Mouse (Mus musculus) erythroblast, embryonic 14.5 days (primary cell): ENCODE measurements around the gene Ccdc141. TPM values are rescaled to one million over a fixed set of nuclear protein-coding genes. Genes with fewer than 3 reads are reported as not detected.

ENCODE experiments used
- H3K27me3 ChIP-seq: 2 replicates; pipeline ENCODE4 v1.6.1; 2012; ENCODE audit warnings: inconsistent platforms; ENCODE audit not compliant: control insufficient read depth
- H3K36me3 ChIP-seq: 2 replicates; pipeline ENCODE4 v1.6.1; 2012; ENCODE audit warnings: mild to moderate bottlenecking, inconsistent platforms; ENCODE audit not compliant: control insufficient read depth
- H3K4me1 ChIP-seq: 2 replicates; pipeline ENCODE4 v1.6.1; 2012; ENCODE audit warnings: inconsistent platforms; ENCODE audit not compliant: control insufficient read depth
- H3K4me3 ChIP-seq: replicated peaks from 2 replicates; pipeline ENCODE3; 2012; ENCODE audit warnings: moderate library complexity, mild to moderate bottlenecking, inconsistent platforms
- H3K9me3 ChIP-seq: 2 replicates; pipeline ENCODE4 v1.6.1; 2012; ENCODE audit warnings: low read length, inconsistent platforms, mixed read lengths; ENCODE audit not compliant: control insufficient read depth
- GATA1 ChIP-seq: IDR thresholded peaks from 2 replicates; pipeline ENCODE4 v1.6.1; 2012; ENCODE audit warnings: low read length, inconsistent platforms, mixed read lengths
- TAL1 ChIP-seq: IDR thresholded peaks from 3 replicates; pipeline ENCODE4 v1.6.1; 2012; ENCODE audit warnings: low read length, inconsistent platforms, mixed read lengths
- polyA plus RNA-seq: library from polyadenylated mRNA; stranded (reverse); fragments of >175 nt; gene quantifications from 2 replicates; pipeline ENCODE4 v1.2.3, GENCODE M21; 2012

Ccdc141 gene
- polyA plus RNA-seq, 1 experiment = 0.01 TPM

DNA sequence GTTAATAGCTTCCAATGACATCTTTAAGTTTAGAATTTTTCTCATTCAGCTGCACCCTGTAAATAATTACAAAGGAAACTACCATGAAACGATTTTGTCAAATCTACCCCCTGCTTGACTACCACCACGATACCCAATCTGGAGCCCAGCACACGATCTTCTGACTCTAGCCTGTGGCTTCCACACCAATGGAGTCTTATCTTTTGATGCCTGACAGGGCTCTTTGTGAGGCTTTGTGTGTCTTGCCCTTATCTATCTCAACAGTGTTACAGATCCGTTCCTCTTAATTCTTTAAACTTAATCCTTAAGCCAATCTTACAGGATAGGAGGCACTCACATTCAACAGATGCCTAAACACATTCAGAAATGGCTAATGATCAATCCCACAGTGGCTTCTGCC lies 16.4 kb downstream of the Ccdc141 start:
- Histone ChIP-seq H3K27me3 (no peaks in the 10 kb centered on the region), H3K4me3 (no peak overlapping the region), H3K9me3 (peaks cover 3% of the 10 kb centered on the region; the same call in 1 of the 2 replicates), H3K4me1 (peaks cover 11% of the 10 kb centered on the region), H3K36me3 (no peaks in the 10 kb centered on the region)
- TF ChIP-seq TAL1 = no peak
- no peak for TF ChIP-seq GATA1

GRCm38 (mm10) chr2:77151255-77151654 lies 19.2 kb downstream of the Ccdc141 start:
- no peaks in the 10 kb centered on the region for H3K27me3 ChIP-seq
- no peaks in the 10 kb centered on the region for H3K36me3 ChIP-seq
- H3K4me3 ChIP-seq = no peak overlapping the region
- peaks cover 11% of the 10 kb centered on the region for H3K4me1 ChIP-seq
- no peaks in the 10 kb centered on the region for H3K9me3 ChIP-seq
- no peak for TF ChIP-seq TAL1
- no peak for TF ChIP-seq GATA1

DNA sequence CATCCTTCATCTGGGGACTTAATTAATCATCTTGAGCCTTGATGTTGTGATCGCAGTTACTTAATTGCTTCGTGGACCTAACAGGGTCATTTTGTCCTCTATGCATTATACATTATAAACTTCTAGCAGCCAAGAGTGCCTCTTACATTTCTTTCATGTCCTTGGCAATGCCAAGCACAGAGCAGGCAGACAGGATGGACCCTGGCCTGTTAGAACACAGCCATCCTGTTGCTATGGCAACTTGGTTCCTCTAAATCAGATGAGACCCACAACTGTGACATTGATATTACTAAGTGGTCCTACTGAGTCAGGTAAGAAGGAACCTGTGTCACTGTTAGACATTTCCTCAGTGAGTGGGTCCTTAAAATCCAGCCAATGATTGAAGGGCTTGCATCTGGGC lies 20.9 kb downstream of the Ccdc141 start:
- no peaks in the 10 kb centered on the region for H3K9me3 ChIP-seq
- no peaks in the 10 kb centered on the region for H3K36me3 ChIP-seq
- TF ChIP-seq TAL1 = no peak
- no peak for TF ChIP-seq GATA1
- peaks cover 7% of the 10 kb centered on the region for H3K4me1 ChIP-seq
- H3K27me3 ChIP-seq = no peaks in the 10 kb centered on the region
- H3K4me3 ChIP-seq = no peak overlapping the region

DNA sequence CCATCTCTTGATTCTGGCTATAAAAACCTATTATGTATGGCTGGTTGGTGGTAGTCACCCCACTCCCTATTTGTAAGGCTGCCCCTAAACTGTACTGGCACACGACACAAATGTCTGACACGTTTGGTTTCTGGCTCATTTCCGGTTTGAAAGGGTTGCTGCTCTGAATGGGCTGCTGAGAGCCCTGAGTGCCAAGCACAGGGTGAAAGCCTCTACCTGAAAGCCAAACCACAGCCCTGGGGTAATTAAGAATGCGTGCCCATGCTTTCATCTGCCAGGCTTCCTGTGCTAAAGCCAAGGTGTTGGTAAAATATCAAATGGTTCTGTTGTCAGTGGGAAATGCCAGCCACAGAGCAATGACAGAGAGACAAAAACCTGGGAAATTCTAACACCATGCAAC lies 22.2 kb downstream of the Ccdc141 start:
- Histone ChIP-seq H3K27me3 (no peaks in the 10 kb centered on the region), H3K9me3 (no peaks in the 10 kb centered on the region), H3K4me1 (no peaks in the 10 kb centered on the region), H3K36me3 (no peaks in the 10 kb centered on the region), H3K4me3 (no peak overlapping the region)
- TF ChIP-seq GATA1 = no peak
- no peak for TF ChIP-seq TAL1

GRCm38 (mm10) chr2:77146968-77147367 lies 23.5 kb downstream of the Ccdc141 start:
- TF ChIP-seq GATA1 = no peak
- no peak for TF ChIP-seq TAL1
- no peaks in the 10 kb centered on the region for H3K9me3 ChIP-seq
- no peaks in the 10 kb centered on the region for H3K36me3 ChIP-seq
- H3K27me3 ChIP-seq = no peaks in the 10 kb centered on the region
- no peak overlapping the region for H3K4me3 ChIP-seq
- no peaks in the 10 kb centered on the region for H3K4me1 ChIP-seq

DNA sequence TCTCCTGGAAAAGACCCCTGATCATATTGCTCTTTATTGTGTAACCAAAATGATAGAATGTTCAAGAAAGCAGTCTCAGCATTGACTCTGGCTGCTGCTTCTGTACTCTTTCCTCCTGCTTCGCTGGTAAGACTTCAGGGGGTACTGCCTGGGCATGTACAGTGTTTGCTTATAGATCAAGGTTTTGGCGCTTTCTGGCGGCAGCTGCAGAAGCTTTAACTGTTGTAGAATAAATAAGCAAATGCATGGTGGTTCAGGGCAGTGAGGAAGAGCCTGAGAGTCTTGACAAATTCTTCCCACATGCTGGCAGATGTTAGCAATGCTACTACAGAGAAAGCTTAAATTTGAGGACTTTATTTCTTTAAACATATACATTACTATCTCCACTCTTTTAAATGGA lies 24.1 kb downstream of the Ccdc141 start:
- Histone ChIP-seq H3K36me3 (no peaks in the 10 kb centered on the region), H3K4me1 (no peaks in the 10 kb centered on the region), H3K9me3 (no peaks in the 10 kb centered on the region), H3K27me3 (no peaks in the 10 kb centered on the region), H3K4me3 (no peak overlapping the region)
- TF ChIP-seq GATA1 = no peak
- no peak for TF ChIP-seq TAL1

DNA sequence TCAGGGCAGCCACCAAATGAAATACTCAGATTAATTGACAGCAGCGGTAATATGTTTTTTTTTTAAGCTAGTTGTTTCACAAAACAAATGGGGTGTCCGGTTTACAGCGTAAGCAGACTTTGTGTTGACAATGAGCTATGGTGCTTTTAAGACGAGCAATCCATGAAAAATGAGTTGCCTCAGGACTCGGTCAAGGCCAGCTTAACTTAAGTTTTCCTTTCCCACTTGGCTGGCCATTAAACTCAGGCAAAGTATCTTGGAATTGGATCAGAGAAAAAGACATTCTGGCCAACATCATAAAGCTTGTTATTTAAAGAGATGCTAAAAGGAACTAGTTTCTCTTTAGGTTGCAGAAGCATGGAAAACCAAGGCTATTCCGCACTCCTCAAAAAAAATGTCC lies 26.9 kb downstream of the Ccdc141 start:
- TF ChIP-seq TAL1 (no peak), GATA1 (no peak)
- Histone ChIP-seq H3K4me1 (no peaks in the 10 kb centered on the region), H3K27me3 (no peaks in the 10 kb centered on the region), H3K9me3 (no peaks in the 10 kb centered on the region), H3K36me3 (no peaks in the 10 kb centered on the region), H3K4me3 (no peak overlapping the region)

DNA sequence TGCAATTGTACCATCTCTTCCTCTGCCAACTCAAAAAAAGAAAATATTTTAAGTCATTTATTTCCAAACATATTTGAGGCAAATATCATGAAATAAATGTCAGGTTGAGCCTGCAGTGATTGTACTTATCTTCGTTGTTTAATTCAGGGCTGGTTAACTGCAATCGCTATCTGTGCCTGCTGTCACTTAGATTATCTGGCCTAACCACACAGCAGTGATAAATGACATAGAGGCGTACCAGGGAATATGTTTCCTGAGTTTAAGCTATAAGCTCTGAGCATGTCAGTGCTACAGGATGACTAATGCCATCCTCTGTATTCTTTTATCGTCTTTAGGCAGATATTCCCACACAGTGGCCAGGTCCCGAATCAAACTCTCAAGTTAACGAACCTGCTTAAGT lies 31.6 kb downstream of the Ccdc141 start:
- no peaks in the 10 kb centered on the region for H3K36me3 ChIP-seq
- no peaks in the 10 kb centered on the region for H3K27me3 ChIP-seq
- no peaks in the 10 kb centered on the region for H3K4me1 ChIP-seq
- no peak overlapping the region for H3K4me3 ChIP-seq
- H3K9me3 ChIP-seq = no peaks in the 10 kb centered on the region
- TF ChIP-seq GATA1 (no peak), TAL1 (no peak)

- Histone ChIP-seq H3K4me1 (no peaks in the 10 kb centered on the region), H3K9me3 (no peaks in the 10 kb centered on the region), H3K27me3 (no peaks in the 10 kb centered on the region), H3K4me3 (no peak overlapping the region), H3K36me3 (no peaks in the 10 kb centered on the region)
- no peak for TF ChIP-seq GATA1
These were observed 35.5 kb downstream of the Ccdc141 start for GRCm38 (mm10) chr2:77134906-77135305.

DNA sequence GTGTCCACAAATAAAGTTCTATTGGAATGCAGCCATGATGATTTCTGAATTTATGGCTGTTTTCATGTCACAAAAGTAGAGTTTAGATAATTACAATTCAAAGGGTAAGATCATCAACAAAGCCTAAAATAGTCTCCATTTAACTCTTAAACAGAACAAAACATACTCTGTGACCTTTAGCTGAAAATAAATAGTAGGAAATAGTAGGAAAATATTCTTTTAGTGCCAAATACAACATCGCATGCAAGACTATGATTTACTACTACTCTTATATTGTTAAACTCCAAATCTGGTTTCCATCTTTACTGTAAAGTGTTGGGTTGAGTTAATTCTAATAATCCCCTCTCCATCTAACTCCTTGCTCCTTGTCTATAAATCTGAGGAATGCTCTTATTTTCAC lies 37.0 kb downstream of the Ccdc141 start:
- H3K4me1 ChIP-seq = no peaks in the 10 kb centered on the region
- no peaks in the 10 kb centered on the region for H3K9me3 ChIP-seq
- no peak overlapping the region for H3K4me3 ChIP-seq
- TF ChIP-seq GATA1 (no peak), TAL1 (no peak)
- no peaks in the 10 kb centered on the region for H3K27me3 ChIP-seq
- H3K36me3 ChIP-seq = no peaks in the 10 kb centered on the region
